Mouse (Mus musculus) ES-E14 (cell line): Measurements from ENCODE around the gene Ffar2.

Experiments
- ZC3H11A ChIP-seq: IDR thresholded peaks from 2 replicates; pipeline ENCODE4 v1.6.1; 2012; ENCODE audit warnings: low read depth, mild to moderate bottlenecking, inconsistent platforms, low read length, borderline replicate concordance
- ZNF384 ChIP-seq: IDR thresholded peaks from 2 replicates; pipeline ENCODE4 v1.6.1; 2012; ENCODE audit warnings: low read depth, low read length, inconsistent platforms

DNA sequence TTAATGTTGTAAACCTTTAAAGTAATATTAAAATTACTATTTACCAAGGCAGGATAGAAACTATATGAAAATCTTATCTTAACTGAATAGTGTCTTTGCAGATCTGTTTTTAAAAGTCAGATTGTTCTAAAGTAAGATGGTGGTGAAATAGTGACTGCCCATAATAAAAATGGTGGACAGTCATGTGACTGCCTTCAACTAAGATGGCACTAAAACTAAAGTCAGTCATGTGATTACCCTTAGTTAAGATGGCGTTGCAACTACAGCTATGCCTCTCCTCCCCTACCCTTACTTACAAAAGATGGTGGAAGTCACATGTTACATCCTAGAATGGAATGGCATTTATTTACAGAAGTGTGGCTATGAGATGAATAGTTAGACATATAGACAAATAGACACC is 27.8 kb upstream of the Ffar2 start:
- TF ChIP-seq ZNF384 (no peak), ZC3H11A (no peak)
